Mouse (Mus musculus) midbrain, postnatal 0 days (tissue): ENCODE data around the gene Ntng1. TPM values are rescaled to one million over a fixed set of nuclear protein-coding genes. Genes with fewer than 3 reads are reported as not detected.

Experiments
- ATAC-seq: fragments of 200-750 bp; cut with Nextera tagmentation; 2 replicates; pipeline ENCODE4 v1.8.0; 2017; ENCODE audit warnings: moderate number of reproducible peaks, mild to moderate bottlenecking, moderate TSS enrichment, moderate library complexity; ENCODE audit not compliant: low FRiP score
- DNase-seq: peaks from one replicate; pipeline ENCODE4 v3.0.0-alpha.2; 2015; ENCODE audit warnings: low spot score
- H3K27ac ChIP-seq: fragments of 300-500 bp; sonication (generic); 2 replicates; pipeline ENCODE4 v1.5.1; 2014; ENCODE audit warnings: low read depth, mild to moderate bottlenecking, low read length, mixed read lengths
- H3K27me3 ChIP-seq: fragments of 300-500 bp; sonication (generic); 2 replicates; pipeline ENCODE4 v1.6.1; 2014; ENCODE audit warnings: low read length, control low read depth, mixed read lengths; ENCODE audit not compliant: insufficient read depth
- H3K36me3 ChIP-seq: fragments of 300-500 bp; sonication (generic); 2 replicates; pipeline ENCODE4 v1.6.1; 2014; ENCODE audit warnings: low read length, control low read depth, mixed read lengths; ENCODE audit not compliant: insufficient read depth
- H3K4me1 ChIP-seq: fragments of 300-500 bp; sonication (generic); 2 replicates; pipeline ENCODE4 v1.6.1; 2014; ENCODE audit warnings: mild to moderate bottlenecking, control low read depth, antibody characterized with exemption, low read length, mixed read lengths; ENCODE audit not compliant: insufficient read depth
- H3K4me2 ChIP-seq: fragments of 300-500 bp; sonication (generic); 2 replicates; pipeline ENCODE4 v1.6.1; 2014; ENCODE audit warnings: low read depth, mild to moderate bottlenecking, low read length, mixed read lengths; ENCODE audit not compliant: poor library complexity, severe bottlenecking
- H3K4me3 ChIP-seq: fragments of 300-500 bp; sonication (generic); 2 replicates; pipeline ENCODE4 v1.5.1; 2014; ENCODE audit warnings: low read depth, mild to moderate bottlenecking, low read length, moderate library complexity
- H3K9ac ChIP-seq: fragments of 300-500 bp; sonication (generic); replicated peaks from 2 replicates; pipeline ENCODE4 v1.6.1; 2014; ENCODE audit warnings: mild to moderate bottlenecking, low read length, moderate library complexity, mixed read lengths; ENCODE audit not compliant: poor library complexity, severe bottlenecking
- H3K9me3 ChIP-seq: fragments of 300-500 bp; sonication (generic); 2 replicates; pipeline ENCODE4 v1.6.1; 2016; ENCODE audit warnings: low read length, control low read depth
- CTCF ChIP-seq: IDR thresholded peaks from 2 replicates; pipeline ENCODE4 v1.5.1; 2016; ENCODE audit warnings: antibody characterized with exemption, mild to moderate bottlenecking
- WGBS: fragments of 180-500 bp; shearing (Covaris S2); extraction: QIAGEN DNeasy Blood & Tissue Kit; methylation state at CpG from one replicate; pipeline ENCODE4 v1.1.7; 2014; 5-methylcytosine and 5-hydroxymethylcytosine counted together
- polyA plus RNA-seq: library from polyadenylated mRNA; unstranded; fragments of >200 nt; fragmentation: Nextera tagmentation; extraction: Ambion mirVana; gene quantifications from 2 replicates; pipeline ENCODE4 v1.2.1, GENCODE M21; 2015
- total RNA-seq: library from RNA; depleted of rRNA; stranded (reverse); fragments of >200 nt; gene quantifications from 2 replicates; pipeline ENCODE4 v1.2.3, GENCODE M21; 2014

Gene Ntng1
- total and polyA plus RNA-seq, 2 experiments from 2014 or later: 54.2 to 56.9 TPM

DNA sequence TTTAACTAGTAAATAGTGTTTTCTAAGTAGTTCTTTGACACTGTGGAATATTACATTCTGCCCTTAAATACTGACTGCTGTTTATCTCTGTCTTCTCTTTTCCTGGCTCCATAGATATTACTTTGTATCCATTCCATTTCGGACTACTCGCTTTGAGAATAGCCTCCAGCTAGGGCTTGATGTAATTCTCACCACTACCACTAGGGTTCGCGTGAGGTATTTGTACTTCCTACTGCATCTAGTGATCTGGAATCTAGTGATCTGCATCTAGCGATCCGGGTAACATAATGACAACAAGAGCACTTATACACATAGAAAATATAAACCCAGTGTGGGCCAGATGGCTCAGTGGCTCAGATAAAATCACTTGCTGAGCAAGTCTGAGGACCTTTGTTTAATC is 14.2 kb downstream of the Ntng1 start:
- Histone ChIP-seq H3K4me2 (no peak overlapping the region), H3K27me3 (no peaks in the 10 kb centered on the region), H3K4me3 (no peak overlapping the region), H3K27ac (no peak overlapping the region), H3K9me3 (no peaks in the 10 kb centered on the region), H3K36me3 (no peaks in the 10 kb centered on the region), H3K4me1 (peaks cover 3% of the 10 kb centered on the region; the same call in 1 of the 2 replicates), H3K9ac (no peak overlapping the region)
- ATAC-seq (no peak), DNase-seq (no peak)
- peak; percentile 49 for TF ChIP-seq CTCF
- WGBS: 67% methylated on average over 6 of the region's 6 CpGs

DNA sequence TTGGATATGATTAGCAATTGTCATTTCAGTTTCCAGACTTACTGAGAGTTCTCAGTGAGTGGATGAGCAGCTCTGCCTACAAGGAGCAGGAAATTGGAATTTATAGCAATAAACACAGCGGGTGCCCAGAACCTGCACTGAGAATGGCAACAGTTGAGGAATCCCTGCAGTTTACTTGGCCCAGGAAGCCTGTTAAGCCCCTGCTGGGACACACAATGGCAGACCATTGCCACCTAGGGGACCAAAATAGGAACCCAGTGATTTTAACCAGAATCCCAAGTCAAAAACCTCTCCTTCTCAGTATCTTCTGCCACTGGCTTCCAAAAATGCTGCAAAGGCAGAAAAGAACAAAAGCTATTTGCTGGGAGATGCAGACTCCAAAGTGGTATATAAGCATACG is 37.8 kb downstream of the Ntng1 start:
- no peak overlapping the region for H3K9ac ChIP-seq
- WGBS: 49% methylated on average over 2 of the region's 2 CpGs
- no peak overlapping the region for H3K27ac ChIP-seq
- DNase-seq (peak; percentile 19), ATAC-seq (no peak)
- no peaks in the 10 kb centered on the region for H3K27me3 ChIP-seq
- no peaks in the 10 kb centered on the region for H3K4me1 ChIP-seq
- no peak overlapping the region for H3K4me3 ChIP-seq
- no peak overlapping the region for H3K4me2 ChIP-seq
- no peaks in the 10 kb centered on the region for H3K9me3 ChIP-seq
- peak; percentile 40 for TF ChIP-seq CTCF
- H3K36me3 ChIP-seq: no peaks in the 10 kb centered on the region

DNA sequence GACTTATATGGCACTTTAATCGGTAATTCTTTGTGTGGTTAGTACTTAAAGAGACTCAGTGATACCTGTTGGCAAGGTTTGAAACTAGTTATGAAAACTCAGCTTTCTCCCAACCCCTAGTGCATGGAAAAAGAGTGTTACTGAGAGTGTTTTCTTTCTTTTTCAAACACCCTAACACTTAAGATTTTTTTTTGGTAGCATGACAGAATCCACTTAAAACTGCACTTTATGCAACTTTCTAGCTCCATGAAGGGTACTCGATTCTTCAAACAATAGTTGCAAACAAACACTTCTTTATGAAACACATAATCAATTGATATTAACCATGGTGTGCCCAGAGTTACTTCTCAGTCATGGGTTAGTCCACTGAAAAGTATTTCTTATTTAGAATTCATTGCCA is 49.4 kb downstream of the Ntng1 start:
- Histone ChIP-seq H3K9me3 (no peaks in the 10 kb centered on the region), H3K4me3 (no peak overlapping the region), H3K27ac (no peak overlapping the region), H3K9ac (no peak overlapping the region), H3K27me3 (no peaks in the 10 kb centered on the region), H3K4me2 (no peak overlapping the region), H3K36me3 (no peaks in the 10 kb centered on the region), H3K4me1 (0 out of 2 replicates have a peak, but pooled peaks cover 2% of the 10 kb centered on the region)
- ATAC-seq: no peak
- 66% methylated on average over 2 of the region's 2 CpGs for WGBS
- TF ChIP-seq CTCF: no peak
- no peak for DNase-seq

DNA sequence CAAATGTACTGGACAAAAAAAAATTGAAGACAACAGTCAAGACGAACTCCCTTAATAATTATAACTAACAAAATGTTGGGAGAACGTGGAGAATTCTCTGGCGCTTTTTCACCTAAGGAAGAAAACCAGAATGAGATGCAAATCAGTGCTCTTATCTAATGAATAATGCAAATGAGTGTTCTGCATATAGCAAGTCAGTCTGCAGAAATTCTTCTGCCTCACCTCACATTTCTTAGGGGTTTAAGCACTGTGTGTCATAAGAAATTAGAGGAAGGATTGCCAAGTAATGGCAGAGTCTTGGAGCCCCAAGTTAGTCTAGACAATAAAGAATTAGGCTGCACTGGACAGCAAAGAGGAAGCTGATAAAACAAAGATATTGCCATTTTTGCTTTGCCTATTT is 49.8 kb downstream of the Ntng1 start:
- TF ChIP-seq CTCF: no peak
- no peaks in the 10 kb centered on the region for H3K9me3 ChIP-seq
- H3K4me1 ChIP-seq: 0 out of 2 replicates have a peak, but pooled peaks cover 2% of the 10 kb centered on the region
- 53% methylated on average over 3 of the region's 3 CpGs for WGBS
- H3K27ac ChIP-seq: no peak overlapping the region
- DNase-seq (no peak), ATAC-seq (no peak)
- H3K27me3 ChIP-seq: no peaks in the 10 kb centered on the region
- no peak overlapping the region for H3K4me3 ChIP-seq
- H3K36me3 ChIP-seq: no peaks in the 10 kb centered on the region
- no peak overlapping the region for H3K4me2 ChIP-seq
- no peak overlapping the region for H3K9ac ChIP-seq

DNA sequence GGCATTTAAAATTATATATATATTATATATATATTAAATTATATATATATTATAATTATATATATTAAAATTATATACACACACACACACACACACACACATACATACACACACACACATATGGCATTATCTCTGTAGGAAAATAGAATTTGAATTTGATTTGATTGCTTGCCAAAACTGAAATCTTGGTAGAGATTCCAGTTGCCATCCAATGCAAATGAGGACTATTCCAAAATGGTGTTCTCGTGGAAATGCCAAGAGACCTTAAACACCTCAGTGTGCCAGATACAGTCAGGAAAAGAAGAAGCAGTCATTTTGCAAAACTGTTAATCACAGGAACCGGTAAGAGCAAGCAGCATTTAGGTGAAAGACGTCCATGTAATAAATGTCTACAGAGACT is 51.3 kb downstream of the Ntng1 start:
- Histone ChIP-seq H3K27ac (no peak overlapping the region), H3K27me3 (no peaks in the 10 kb centered on the region), H3K9ac (no peak overlapping the region), H3K36me3 (no peaks in the 10 kb centered on the region), H3K4me1 (0 out of 2 replicates have a peak, but pooled peaks cover 2% of the 10 kb centered on the region), H3K9me3 (no peaks in the 10 kb centered on the region), H3K4me2 (no peak overlapping the region), H3K4me3 (no peak overlapping the region)
- WGBS: 88% methylated on average over 3 of the region's 3 CpGs
- DNase-seq (no peak), ATAC-seq (no peak)
- TF ChIP-seq CTCF: no peak

DNA sequence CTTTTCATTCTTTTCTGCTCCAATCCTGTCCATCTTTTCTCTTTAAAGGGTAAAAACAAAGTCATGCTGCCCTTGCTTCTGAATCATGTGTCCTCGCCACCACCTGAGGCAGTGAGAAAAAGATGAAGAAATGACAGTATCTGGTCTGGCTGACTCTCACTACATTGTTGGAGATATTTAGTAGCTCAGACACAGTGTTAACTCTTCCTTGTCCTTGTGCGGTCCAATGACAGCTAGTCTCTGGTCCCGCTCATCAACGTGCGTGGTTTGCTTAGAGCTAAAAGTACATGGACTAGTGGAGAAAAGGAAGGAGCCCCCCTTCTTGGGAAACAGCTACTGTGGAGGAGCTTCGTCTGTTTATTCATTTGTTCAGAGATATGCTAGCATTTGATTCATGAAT is 56.6 kb downstream of the Ntng1 start:
- H3K27ac ChIP-seq: no peak overlapping the region
- no peak for DNase-seq
- H3K4me2 ChIP-seq: no peak overlapping the region
- H3K4me3 ChIP-seq: no peak overlapping the region
- no peak for ATAC-seq
- H3K4me1 ChIP-seq: no peaks in the 10 kb centered on the region
- TF ChIP-seq CTCF: no peak
- WGBS: 60% methylated on average over 6 of the region's 6 CpGs
- no peaks in the 10 kb centered on the region for H3K9me3 ChIP-seq
- H3K9ac ChIP-seq: no peak overlapping the region
- H3K27me3 ChIP-seq: no peaks in the 10 kb centered on the region
- no peaks in the 10 kb centered on the region for H3K36me3 ChIP-seq
